Mouse (Mus musculus): ENCODE data around the gene Atp5g3. TPM values are rescaled to one million over a fixed set of nuclear protein-coding genes. Genes with fewer than 3 reads are reported as not detected.
"Not testable (repeated sequence)": the region's sequence is repeated elsewhere in the genome, so short reads cannot be mapped to it uniquely, and the experiment has no call there.

Atp5g3 gene
- total and polyA plus RNA-seq, 2 experiments from 2014 or later = 301 to 1,154 TPM

DNA sequence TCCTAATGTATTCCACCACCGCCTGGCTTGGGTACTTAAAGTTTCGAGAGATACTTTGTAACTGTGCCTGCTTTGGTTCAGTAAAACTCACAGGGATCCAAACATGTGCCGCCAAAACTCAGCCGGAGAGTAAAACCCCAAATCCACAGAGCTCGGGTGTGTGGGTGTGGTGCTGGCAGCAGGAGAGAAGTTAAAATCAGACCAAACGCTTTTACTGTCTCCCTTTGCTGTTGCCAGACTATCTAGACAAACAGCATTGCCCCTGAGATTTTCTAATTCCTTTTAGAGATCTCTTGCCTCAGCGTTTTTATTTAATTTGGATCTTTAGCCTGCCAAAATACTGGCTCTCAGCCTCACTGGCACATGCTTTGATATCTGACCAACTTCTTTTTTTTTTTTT, 8.5 kb upstream of the Atp5g3 start:
- Histone ChIP-seq H3K9me3 (ENCODE audit: low read length) (no peaks in the 10 kb centered on the region), H3K27ac (ENCODE audit: low read depth, low read length) (no peak overlapping the region), H3K4me1 (ENCODE audit: insufficient read depth) (no peaks in the 10 kb centered on the region), H3K4me3 (ENCODE audit: low read depth, low read length) (no peak overlapping the region), H3K27me3 (ENCODE audit: insufficient read depth, low read length) (no peaks in the 10 kb centered on the region), H3K4me2 (ENCODE audit: low read depth) (no peak overlapping the region), H3K36me3 (ENCODE audit: insufficient read depth) (no peaks in the 10 kb centered on the region), H3K9ac (no peak overlapping the region)
- no peak for DNase-seq
- ATAC-seq = no peak
- TF ChIP-seq CTCF (IDR thresholded peaks at IDR 0.05; ENCODE audit: low read depth) = no peak
- 49% methylated on average over 7 of the region's 7 CpGs for WGBS

DNA sequence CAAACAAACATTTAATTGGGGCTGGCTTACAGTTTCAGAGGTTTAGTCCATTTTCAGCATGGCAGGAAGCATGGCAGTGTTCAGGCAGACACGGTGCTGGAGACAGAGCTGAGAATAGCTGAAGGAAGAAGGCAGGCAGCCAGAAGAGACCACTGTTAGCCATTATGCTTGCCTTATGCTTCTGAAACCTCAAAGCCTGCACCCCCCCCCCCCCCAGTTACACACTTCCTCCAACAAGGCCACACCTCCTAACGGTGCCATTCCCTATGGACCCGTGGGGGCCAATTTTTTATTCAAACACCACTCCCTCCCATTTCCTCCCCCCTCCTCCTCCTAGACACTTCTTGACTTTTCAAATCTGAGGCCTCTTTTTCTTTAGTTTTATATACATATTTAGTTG, 1.1 kb upstream of the Atp5g3 start:
- H3K36me3 ChIP-seq (ENCODE audit: insufficient read depth) = peaks cover 20% of the 10 kb centered on the region
- no peak for DNase-seq
- no peaks in the 10 kb centered on the region for H3K27me3 ChIP-seq (ENCODE audit: insufficient read depth, low read length)
- WGBS = 59% methylated on average over 3 of the region's 3 CpGs
- TF ChIP-seq CTCF (IDR thresholded peaks at IDR 0.05; ENCODE audit: low read depth) = no peak
- H3K27ac ChIP-seq (ENCODE audit: low read depth, low read length) = no peak overlapping the region
- no peaks in the 10 kb centered on the region for H3K4me1 ChIP-seq (ENCODE audit: insufficient read depth)
- ATAC-seq = no peak
- H3K4me2 ChIP-seq (ENCODE audit: low read depth) = no peak overlapping the region
- H3K9ac ChIP-seq = no peak overlapping the region
- no peaks in the 10 kb centered on the region for H3K9me3 ChIP-seq (ENCODE audit: low read length)
- no peak overlapping the region for H3K4me3 ChIP-seq (ENCODE audit: low read depth, low read length)

DNA sequence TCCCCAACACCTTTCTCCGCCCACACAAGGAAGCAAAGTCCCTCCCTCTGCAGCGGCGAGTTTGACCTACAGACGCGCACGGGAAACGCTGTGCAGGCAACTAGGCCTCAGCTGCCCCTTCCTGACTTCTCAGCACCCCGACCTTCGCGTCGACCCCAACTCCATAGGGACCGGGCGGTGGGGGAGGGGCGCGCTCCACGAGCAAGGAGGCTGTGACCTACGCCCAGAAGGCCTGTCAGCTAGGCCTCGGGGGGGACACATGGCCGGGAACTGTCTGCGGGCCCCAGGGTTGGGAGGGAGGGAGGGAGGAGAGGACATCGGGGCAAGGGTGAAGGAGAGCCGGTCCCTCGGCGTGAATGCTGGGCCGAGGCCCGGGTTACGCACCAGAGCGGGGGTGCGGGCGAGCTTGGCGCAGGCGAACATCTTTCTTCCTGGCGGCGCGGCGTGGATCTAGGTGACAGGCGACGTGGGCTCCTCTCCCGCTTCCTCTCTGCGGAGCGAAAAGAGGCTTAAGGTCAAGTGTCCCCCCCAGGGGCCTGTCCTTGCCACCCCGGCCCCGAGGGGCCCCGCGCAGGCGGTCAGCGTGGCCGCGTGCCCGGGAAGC, 453 bp downstream of the Atp5g3 start:
- no peaks in the 10 kb centered on the region for H3K27me3 ChIP-seq (ENCODE audit: insufficient read depth, low read length)
- H3K27ac ChIP-seq (ENCODE audit: low read depth, low read length) = peak overlapping the region; percentile 88
- ATAC-seq = peak; percentile 58
- H3K4me2 ChIP-seq (ENCODE audit: low read depth) = peak overlapping the region; percentile 64
- H3K9ac ChIP-seq = peak overlapping the region; percentile 100
- peaks cover 31% of the 10 kb centered on the region for H3K36me3 ChIP-seq (ENCODE audit: insufficient read depth)
- no peaks in the 10 kb centered on the region for H3K4me1 ChIP-seq (ENCODE audit: insufficient read depth)
- 1% methylated on average over 43 of the region's 50 CpGs for WGBS
- DNase-seq = no peak
- peak overlapping the region; percentile 100 for H3K4me3 ChIP-seq (ENCODE audit: low read depth, low read length)
- H3K9me3 ChIP-seq (ENCODE audit: low read length) = no peaks in the 10 kb centered on the region
- no peak for TF ChIP-seq CTCF (IDR thresholded peaks at IDR 0.05; ENCODE audit: low read depth)

DNA sequence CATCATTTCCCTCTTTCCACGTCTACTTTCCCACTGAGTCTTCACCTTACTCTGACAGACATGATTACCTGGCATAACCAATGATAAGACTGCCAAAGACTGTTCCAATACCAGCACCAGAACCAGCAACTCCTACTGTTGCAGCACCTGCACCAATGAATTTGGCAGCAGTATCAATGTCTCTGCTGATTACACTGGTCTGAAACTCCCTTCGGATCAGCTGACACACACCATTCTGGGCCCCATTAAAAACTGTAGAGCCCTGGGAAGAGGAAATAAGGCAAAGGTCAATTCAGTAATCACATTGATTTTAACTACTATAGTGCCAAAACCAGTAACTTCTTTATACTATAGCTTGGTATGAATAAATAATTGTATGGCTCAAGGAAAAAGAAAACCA, 2.0 kb downstream of the Atp5g3 start:
- Histone ChIP-seq H3K9me3 (ENCODE audit: low read length) (no peaks in the 10 kb centered on the region), H3K4me2 (ENCODE audit: low read depth) (no peak overlapping the region), H3K4me3 (ENCODE audit: low read depth, low read length) (no peak overlapping the region), H3K27ac (ENCODE audit: low read depth, low read length) (no peak overlapping the region), H3K27me3 (ENCODE audit: insufficient read depth, low read length) (no peaks in the 10 kb centered on the region), H3K4me1 (ENCODE audit: insufficient read depth) (no peaks in the 10 kb centered on the region), H3K9ac (no peak overlapping the region), H3K36me3 (ENCODE audit: insufficient read depth) (peaks cover 31% of the 10 kb centered on the region)
- TF ChIP-seq CTCF (IDR thresholded peaks at IDR 0.05; ENCODE audit: low read depth) = no peak
- ATAC-seq (no peak), DNase-seq (no peak)
- 95% methylated on average over 2 of the region's 2 CpGs for WGBS

DNA sequence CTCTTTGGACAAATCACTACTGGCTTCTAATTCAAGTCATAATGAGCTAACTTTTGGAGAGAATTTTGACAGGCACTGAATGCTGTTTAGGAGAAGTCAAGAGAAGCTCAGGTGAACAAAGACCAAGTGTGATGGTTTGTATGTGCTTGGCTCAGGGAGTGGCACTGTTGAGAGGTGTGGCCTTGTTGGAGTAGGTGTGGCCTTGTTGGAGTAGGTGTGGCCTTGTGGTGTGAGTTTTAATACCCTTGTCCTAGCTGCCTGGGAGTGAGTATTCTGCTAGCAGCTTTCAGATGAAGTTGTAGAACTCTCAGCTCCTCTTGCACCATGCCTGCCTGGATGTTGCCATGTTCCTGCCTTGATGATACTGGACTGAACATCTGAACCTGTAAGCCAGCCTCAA, 6.4 kb downstream of the Atp5g3 start:
- DNase-seq; H3K27ac ChIP-seq (ENCODE audit: low read depth, low read length); ATAC-seq; H3K9ac ChIP-seq; H3K4me2 ChIP-seq (ENCODE audit: low read depth); H3K4me1 ChIP-seq (ENCODE audit: insufficient read depth); H3K9me3 ChIP-seq (ENCODE audit: low read length); H3K4me3 ChIP-seq (ENCODE audit: low read depth, low read length); H3K27me3 ChIP-seq (ENCODE audit: insufficient read depth, low read length): not testable (repeated sequence)
- H3K36me3 ChIP-seq (ENCODE audit: insufficient read depth) = peaks cover 31% of the 10 kb centered on the region

DNA sequence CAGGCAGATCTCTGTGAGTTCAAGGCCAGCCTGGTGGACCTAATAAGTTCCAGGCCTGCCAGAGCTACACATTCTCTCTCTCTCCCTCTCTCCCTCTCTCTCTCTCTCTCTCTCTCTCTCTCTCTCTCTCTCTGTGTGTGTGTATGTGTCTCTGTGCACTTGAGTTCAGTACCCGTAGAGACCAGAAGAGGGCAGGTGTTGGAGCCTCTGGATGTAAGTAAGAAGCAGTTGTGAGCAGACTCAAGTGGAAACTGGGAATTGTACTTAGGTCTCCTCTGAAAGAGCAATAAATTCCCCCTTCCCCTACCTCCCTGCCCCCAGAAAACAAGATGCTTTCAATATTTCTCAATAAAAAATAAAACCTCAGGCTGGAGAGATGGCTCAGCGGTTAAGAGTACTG, 7.6 kb downstream of the Atp5g3 start:
- TF ChIP-seq CTCF (IDR thresholded peaks at IDR 0.05; ENCODE audit: low read depth) = 0 out of 2 replicates have a peak, but pooled peaks have one; percentile 3
- Histone ChIP-seq H3K4me2 (ENCODE audit: low read depth) (no peak overlapping the region), H3K36me3 (ENCODE audit: insufficient read depth) (peaks cover 24% of the 10 kb centered on the region), H3K9me3 (ENCODE audit: low read length) (no peaks in the 10 kb centered on the region), H3K9ac (no peak overlapping the region), H3K27ac (ENCODE audit: low read depth, low read length) (no peak overlapping the region), H3K4me3 (ENCODE audit: low read depth, low read length) (no peak overlapping the region), H3K4me1 (ENCODE audit: insufficient read depth) (no peaks in the 10 kb centered on the region), H3K27me3 (ENCODE audit: insufficient read depth, low read length) (no peaks in the 10 kb centered on the region)
- DNase-seq = no peak
- ATAC-seq = no peak
- WGBS = 98% methylated on average over 2 of the region's 2 CpGs

DNA sequence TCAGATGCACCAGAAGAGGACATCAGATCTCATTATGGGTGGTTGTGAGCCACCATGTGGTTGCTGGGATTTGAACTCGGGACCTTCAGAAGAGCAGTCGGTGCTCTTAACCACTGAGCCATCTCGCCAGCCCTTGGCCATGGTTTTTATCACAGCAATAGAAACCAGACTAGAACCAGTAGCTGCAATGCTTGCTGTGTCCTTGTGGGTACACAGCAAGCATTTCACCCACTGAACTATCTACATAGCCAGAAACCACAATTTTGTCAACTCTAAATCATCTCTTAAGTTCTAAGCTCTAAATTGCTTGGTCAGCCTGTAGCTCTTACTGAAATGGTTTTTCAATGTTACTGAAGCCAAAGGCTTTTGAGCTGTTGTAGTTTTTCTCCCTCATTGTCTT, 8.8 kb downstream of the Atp5g3 start:
- 96% methylated on average over 3 of the region's 3 CpGs for WGBS

More for the DNA sequence above, 8.8 kb downstream of the Atp5g3 start:
- H3K9me3 ChIP-seq (ENCODE audit: low read length); H3K9ac ChIP-seq; H3K27ac ChIP-seq (ENCODE audit: low read depth, low read length); H3K4me1 ChIP-seq (ENCODE audit: insufficient read depth); DNase-seq; H3K27me3 ChIP-seq (ENCODE audit: insufficient read depth, low read length); ATAC-seq; H3K4me2 ChIP-seq (ENCODE audit: low read depth); H3K4me3 ChIP-seq (ENCODE audit: low read depth, low read length): not testable (repeated sequence)
- H3K36me3 ChIP-seq (ENCODE audit: insufficient read depth) = peaks cover 12% of the 10 kb centered on the region

All from forebrain, postnatal 0 days (tissue).